Comparison of ENCODE assay signal across 24 mouse cellular contexts in genomic region chr14:120102749-120103142, GRCm38 (mm10).
DNase-seq lines count a peak whose midpoint lies in the region; ATAC-seq and TF ChIP-seq lines count a peak whose summit lies in the region.
"Had no signal": no experiment of that assay in that cellular context is flagged by ENCODE, and none has a peak within 500 bp of the region (broad histone marks: within the 10 kb centered on the region; RNA-seq: fewer than 3 reads in every experiment).

No protein-coding gene starts in this region.

- H3K36me3 ChIP-seq in intestine, embryonic 14.5 days (ENCODE audit: control insufficient read depth, insufficient read depth, low read length): no peaks in the 10 kb centered on the region
- no peaks in the 10 kb centered on the region for H3K36me3 ChIP-seq in intestine, postnatal 0 days (ENCODE audit: control insufficient read depth, insufficient read depth)
- no peaks in the 10 kb centered on the region for H3K36me3 ChIP-seq in intestine, embryonic 15.5 days
- H3K36me3 ChIP-seq: forebrain, embryonic 10.5 days; heart, embryonic 10.5 days; hindbrain, embryonic 15.5 days; liver, embryonic 13.5 days; midbrain, embryonic 12.5 days; neural tube, embryonic 15.5 days had no signal

- DNase-seq in adrenal gland, adult (ENCODE audit: inconsistent age in 2 of 2, low spot score in 1 of 2): peak; percentile 40 to 86
- no peak for DNase-seq in adrenal gland, postnatal 4 days (ENCODE audit: low spot score in 2 of 2)
- no peak for DNase-seq in intestine, embryonic 14.5 days (ENCODE audit: low spot score)
- DNase-seq in 3T3-L1 (ENCODE audit: low read depth, low spot score): peak; percentile 11
- no peak for DNase-seq in left cerebral cortex, postnatal 36 days (ENCODE audit: low spot score in 2 of 2)
- DNase-seq in left cerebral cortex, adult 11 months (ENCODE audit: low spot score): no peak
- DNase-seq: cerebellum, adult 11 months; cerebellum, adult 9-11 months; kidney, adult 11 months; liver, embryonic 13.5 days; lung, adult 2 months; lung, postnatal 14 days; right cerebral cortex, adult 18-20 months; thymus, adult 2 months had no signal

- no peak overlapping the region for H3K4me3 ChIP-seq in intestine, embryonic 14.5 days (ENCODE audit: low read depth, low read length)
- H3K4me3 ChIP-seq in intestine, postnatal 0 days (ENCODE audit: low read depth, low read length): no peak overlapping the region
- H3K4me3 ChIP-seq in intestine, embryonic 15.5 days (replicated peaks): no peak overlapping the region
- H3K4me3 ChIP-seq: forebrain, embryonic 10.5 days; heart, embryonic 10.5 days; hindbrain, embryonic 15.5 days; layer of hippocampus, adult 2 months; liver, embryonic 13.5 days; midbrain, embryonic 12.5 days; neural tube, embryonic 15.5 days had no signal

- 5% methylated on average over 1 of the region's 1 CpGs for WGBS in intestine, embryonic 14.5 days
- 3% methylated on average over 1 of the region's 1 CpGs for WGBS in intestine, postnatal 0 days
- WGBS in intestine, embryonic 15.5 days: 9% methylated on average over 1 of the region's 1 CpGs

- no peaks in the 10 kb centered on the region for H3K4me1 ChIP-seq in intestine, embryonic 14.5 days (replicated peaks; ENCODE audit: control insufficient read depth, insufficient read depth, low read length)
- no peaks in the 10 kb centered on the region for H3K4me1 ChIP-seq in intestine, postnatal 0 days (replicated peaks; ENCODE audit: control insufficient read depth, insufficient read depth, low read length)
- H3K4me1 ChIP-seq in intestine, embryonic 15.5 days (replicated peaks): no peaks in the 10 kb centered on the region
- H3K4me1 ChIP-seq: hindbrain, embryonic 15.5 days; liver, embryonic 13.5 days; neural tube, embryonic 15.5 days had no signal

- no peak for TF ChIP-seq CTCF in intestine, postnatal 0 days (IDR thresholded peaks at IDR 0.05; ENCODE audit: low read depth)

- H3K9me3 ChIP-seq in intestine, embryonic 14.5 days (ENCODE audit: control insufficient read depth, low read length): peaks cover 8% of the 10 kb centered on the region
- no peaks in the 10 kb centered on the region; the same call in 1 of the 2 replicates for H3K9me3 ChIP-seq in intestine, postnatal 0 days (ENCODE audit: control insufficient read depth)
- H3K9me3 ChIP-seq in intestine, embryonic 15.5 days: no peaks in the 10 kb centered on the region
- H3K9me3 ChIP-seq: neural tube, embryonic 15.5 days had no signal

- H3K4me2 ChIP-seq in intestine, embryonic 14.5 days (ENCODE audit: low read length): no peak overlapping the region
- H3K4me2 ChIP-seq in intestine, postnatal 0 days (replicated peaks; ENCODE audit: low read depth): no peak overlapping the region
- no peak overlapping the region for H3K4me2 ChIP-seq in intestine, embryonic 15.5 days (replicated peaks)
- H3K4me2 ChIP-seq: hindbrain, embryonic 15.5 days; liver, embryonic 13.5 days; midbrain, embryonic 12.5 days; neural tube, embryonic 15.5 days had no signal

- intact Hi-C loops in left cerebral cortex, postnatal 36 days (cut with DNase I): no loop called here

- H3K27ac ChIP-seq in intestine, embryonic 14.5 days (ENCODE audit: low read depth): no peak overlapping the region
- no peak overlapping the region for H3K27ac ChIP-seq in intestine, postnatal 0 days (ENCODE audit: low read depth, low read length)
- no peak overlapping the region for H3K27ac ChIP-seq in intestine, embryonic 15.5 days
- H3K27ac ChIP-seq: hindbrain, embryonic 15.5 days; layer of hippocampus, adult 2 months; liver, embryonic 13.5 days; midbrain, embryonic 12.5 days; neural tube, embryonic 15.5 days; stomach, postnatal 0 days had no signal

- H3K27me3 ChIP-seq in intestine, embryonic 14.5 days (replicated peaks; ENCODE audit: control insufficient read depth, insufficient read depth, low read length): no peaks in the 10 kb centered on the region
- H3K27me3 ChIP-seq in intestine, postnatal 0 days (replicated peaks; ENCODE audit: control insufficient read depth, insufficient read depth, low read length): no peaks in the 10 kb centered on the region
- H3K27me3 ChIP-seq in intestine, embryonic 15.5 days (replicated peaks): no peaks in the 10 kb centered on the region
- H3K27me3 ChIP-seq: hindbrain, embryonic 15.5 days; liver, embryonic 13.5 days; midbrain, embryonic 12.5 days; neural tube, embryonic 15.5 days had no signal

- peak; percentile 53; the same call in 1 of the 2 replicates for ATAC-seq in intestine, embryonic 14.5 days (replicated peaks; ENCODE audit: low FRiP score, low TSS enrichment, low read depth)
- ATAC-seq in intestine, postnatal 0 days: no peak
- ATAC-seq in intestine, embryonic 15.5 days: peak; percentile 70
- ATAC-seq: forebrain, embryonic 16.5 days had no signal

- H3K9ac ChIP-seq in intestine, embryonic 14.5 days (ENCODE audit: low read length): no peak overlapping the region
- H3K9ac ChIP-seq in intestine, postnatal 0 days (ENCODE audit: low read depth, low read length): no peak overlapping the region
- no peak overlapping the region for H3K9ac ChIP-seq in intestine, embryonic 15.5 days
- H3K9ac ChIP-seq: hindbrain, embryonic 15.5 days; liver, embryonic 13.5 days; midbrain, embryonic 12.5 days; neural tube, embryonic 15.5 days had no signal

Comparison
In these comparisons a context has a peak if more than half of its experiments do, and no peak if none do; other contexts are left out.
1. DNase-seq: peak in adrenal gland, adult (2 of 2) and 3T3-L1 (single experiment); none in adrenal gland, postnatal 4 days (0 of 2), intestine, embryonic 14.5 days (single experiment), left cerebral cortex, postnatal 36 days (0 of 2) and left cerebral cortex, adult 11 months (single experiment).